Mouse (Mus musculus) A20 (cell line): ENCODE results near the gene Hist1h4a.
"Not testable (repeated sequence)": the region's sequence is repeated elsewhere in the genome, so short reads cannot be mapped to it uniquely, and the experiment has no call there.

Experiments used
- DNase-seq: peaks from one replicate; pipeline ENCODE4 v3.0.0-alpha.2; 2011; ENCODE audit warnings: low read depth, low spot score

The Hist1h4a gene

DNA sequence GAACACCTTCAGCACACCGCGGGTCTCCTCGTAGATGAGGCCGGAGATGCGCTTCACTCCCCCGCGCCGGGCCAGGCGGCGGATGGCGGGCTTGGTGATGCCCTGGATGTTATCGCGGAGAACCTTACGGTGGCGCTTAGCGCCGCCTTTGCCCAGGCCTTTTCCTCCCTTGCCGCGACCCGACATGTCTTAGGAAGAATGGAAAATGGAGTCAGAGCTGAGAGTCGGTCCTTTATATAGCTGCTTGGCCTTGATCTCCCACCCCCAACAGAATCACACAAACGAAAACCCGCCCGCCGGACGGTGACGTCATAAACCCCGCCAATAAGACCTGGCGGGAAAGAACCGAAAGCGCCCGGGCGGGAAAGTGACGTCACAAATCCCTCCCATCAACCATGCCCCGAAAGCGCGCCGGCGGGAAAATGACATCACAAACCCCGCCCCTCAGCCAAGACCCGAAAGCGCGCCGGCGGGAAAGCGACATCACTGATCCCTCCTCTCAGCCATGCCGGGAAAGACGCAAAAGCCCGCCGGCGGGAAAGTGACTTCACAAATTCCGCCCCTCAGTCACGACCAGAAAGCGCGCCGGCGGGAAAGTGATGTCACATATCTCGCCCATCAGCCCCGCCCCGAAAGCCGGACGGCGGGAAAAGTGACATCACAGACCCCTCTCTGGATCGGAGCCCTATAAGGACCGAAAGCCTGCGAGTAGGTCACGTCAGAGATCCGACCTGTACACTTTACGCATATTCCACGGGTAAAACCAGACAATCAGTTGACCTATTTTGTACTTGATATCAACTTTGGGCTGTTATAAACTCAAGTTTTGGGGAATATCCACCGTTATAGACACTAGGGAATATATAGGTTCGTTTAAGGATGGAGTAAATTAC, at the start of gene Hist1h4a:
Gene Hist1h4a (minus strand): TSS at position 259 of the 893 bp plus-strand sequence.
- peak; percentile 99 for DNase-seq

DNA sequence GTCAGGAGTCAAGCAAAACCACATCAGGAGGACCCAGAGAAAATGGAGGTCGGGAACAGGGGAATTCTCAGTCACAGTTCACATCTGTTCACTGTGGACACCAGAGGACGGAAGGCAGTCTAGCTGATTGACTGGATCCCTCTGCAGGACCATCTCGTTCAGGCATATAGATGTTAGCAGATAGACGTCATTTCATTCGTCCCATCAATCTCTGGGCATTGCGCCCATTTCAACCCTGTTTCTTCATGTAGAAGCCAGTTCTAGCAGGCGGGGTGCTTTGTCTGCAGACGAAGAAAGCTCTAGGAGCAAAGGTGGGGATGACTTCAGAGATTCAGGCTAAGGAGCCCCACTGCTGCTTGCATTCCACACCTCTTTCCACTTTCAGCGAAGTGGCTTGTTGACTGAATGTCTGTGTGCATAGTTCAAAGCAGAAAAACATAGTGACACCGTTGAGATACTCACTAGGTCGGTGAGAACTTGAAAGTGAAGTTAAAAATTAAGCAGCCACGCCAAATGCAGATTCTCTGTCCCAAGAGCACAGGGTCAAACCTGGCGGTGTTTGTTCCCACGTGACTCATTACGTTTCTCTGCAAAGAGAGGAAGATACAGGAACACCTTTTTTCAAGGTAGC, 45.5 kb upstream of the Hist1h4a start, which contains the start of gene Slc17a2:
Gene Slc17a2 (plus strand): TSS at position 572 of the 631 bp plus-strand sequence.
- no peak for DNase-seq

DNA sequence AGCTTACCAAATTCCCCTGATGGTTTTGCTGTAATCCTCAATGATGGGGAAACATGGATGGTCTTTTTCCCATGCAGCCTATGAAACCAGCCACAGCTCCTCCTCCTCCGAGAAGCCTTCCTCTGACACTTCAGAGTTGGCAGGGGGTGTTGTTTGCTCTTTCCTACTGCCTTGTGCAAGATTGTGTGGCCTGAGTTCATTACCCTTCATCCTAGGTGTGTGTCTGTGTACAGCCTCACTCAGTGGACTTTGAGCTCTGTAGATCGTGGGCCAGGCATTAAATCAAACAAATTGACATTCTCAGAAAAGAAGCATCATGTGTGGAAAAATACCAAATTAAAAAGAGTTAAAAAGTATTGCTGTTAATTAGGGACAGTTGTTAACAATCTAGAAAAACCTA, 43.5 kb upstream of the Hist1h4a start:
- no peak for DNase-seq

DNA sequence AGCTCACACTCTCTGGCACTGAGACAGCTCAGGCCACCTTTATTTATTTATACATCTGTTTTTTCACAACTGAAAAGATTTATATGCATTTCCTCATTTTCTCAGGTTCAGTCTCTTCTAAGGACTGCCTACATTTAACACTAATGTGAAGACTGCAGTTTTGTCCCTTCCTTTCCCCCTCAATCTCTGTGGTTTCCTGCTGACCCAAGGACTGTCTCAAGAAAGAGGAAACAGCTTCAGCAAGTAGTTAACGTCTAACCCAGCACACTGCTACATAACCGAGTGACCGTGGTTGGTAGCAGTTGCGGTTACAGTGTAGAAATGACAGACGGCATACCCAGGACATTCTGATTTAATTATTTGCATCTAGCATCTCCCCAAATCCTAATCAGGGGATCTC, 38.4 kb upstream of the Hist1h4a start:
- DNase-seq: peak; percentile 70

DNA sequence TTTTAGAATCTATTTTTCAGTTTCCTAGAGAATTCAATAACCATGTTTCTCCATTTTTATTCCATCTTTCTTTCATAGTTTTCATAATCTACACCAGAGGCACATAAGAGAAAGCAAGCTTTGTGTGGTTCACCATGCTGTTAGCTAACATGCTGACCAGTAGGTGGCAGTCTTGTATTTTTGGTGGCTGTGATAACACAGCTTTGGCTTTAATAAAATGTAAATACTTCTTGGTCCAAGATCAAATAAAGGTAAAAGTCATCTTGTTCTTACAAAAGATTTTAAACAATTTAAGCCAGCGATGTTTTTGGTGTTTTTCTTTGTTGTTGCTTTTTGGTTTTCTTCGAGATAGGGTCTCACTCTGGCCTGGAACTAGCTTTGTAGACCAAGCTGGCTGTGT, 31.5 kb upstream of the Hist1h4a start:
- peak; percentile 65 for DNase-seq

DNA sequence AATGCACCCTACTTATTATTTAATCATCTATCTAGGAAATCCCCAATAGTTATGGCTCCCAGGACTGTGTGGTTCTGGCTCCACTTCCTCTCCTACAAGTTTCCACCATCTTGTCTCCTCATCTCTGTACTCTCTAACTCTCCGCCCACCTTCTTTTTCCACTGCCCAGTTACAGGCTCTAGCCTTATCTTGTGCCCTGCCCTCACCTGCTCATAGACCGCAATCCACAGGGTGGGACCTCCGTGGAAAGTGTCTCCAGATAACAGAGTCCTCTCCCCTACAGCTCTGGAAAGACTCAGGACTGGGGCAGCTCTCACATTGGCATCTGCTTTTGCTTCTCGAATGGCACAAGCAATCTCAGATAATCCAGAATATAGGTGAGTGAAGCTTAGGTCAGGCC, 18.0 kb upstream of the Hist1h4a start:
- DNase-seq: no peak

DNA sequence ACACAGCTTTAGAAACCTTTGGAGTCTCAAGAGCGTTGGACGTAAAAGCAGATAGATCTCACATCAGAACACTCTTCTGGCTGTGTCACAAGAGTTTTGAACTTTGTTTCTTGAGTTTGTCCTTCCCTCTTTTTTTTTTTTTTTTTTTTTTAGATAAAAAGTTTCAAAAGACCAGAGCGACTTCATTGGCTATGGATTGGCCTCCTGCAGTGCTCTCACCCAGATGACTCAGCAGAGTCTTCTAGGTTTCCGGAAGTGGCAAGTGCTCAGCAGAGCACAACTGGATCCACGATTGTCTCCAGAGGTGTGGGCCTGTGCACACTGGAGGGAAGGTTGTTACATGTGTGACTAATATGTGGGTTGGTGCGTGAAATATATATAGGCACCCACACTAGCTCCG, 17.3 kb upstream of the Hist1h4a start:
- no peak for DNase-seq

DNA sequence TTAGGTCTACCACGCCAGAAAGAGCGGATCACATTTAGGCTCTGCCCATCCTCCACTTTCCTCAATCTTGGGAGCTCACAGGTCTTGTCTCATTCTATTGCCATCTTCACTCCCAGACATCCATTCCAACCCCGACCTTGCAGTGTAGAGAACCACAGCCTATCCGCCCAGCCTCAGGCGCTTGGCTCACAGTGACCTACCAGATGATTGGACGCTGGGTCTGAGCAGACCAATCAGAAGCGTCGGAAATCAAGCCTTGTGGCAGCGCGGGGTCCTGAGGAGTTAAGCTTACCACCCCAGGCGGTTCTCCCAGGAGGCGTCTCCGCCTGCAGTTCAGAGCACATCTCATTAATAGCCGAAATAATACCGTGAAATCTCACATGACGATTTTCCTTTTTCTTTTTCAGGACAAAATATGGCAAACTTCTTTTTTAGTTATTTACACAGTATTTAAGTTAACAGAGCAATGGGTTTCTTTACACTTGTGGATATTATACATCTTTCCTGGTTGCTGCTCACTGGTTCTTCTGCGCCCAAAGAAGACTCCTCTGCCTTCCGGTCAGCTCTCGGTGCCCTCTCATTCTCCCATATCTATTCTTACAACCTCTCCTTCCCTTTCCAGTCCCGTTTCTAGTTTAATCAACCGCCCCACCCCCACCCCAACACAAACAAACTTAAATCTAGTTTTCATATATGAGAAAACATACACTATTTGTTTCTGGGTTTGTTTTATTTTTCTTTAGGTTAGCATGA, 11.7 kb upstream of the Hist1h4a start:
- no peak for DNase-seq

DNA sequence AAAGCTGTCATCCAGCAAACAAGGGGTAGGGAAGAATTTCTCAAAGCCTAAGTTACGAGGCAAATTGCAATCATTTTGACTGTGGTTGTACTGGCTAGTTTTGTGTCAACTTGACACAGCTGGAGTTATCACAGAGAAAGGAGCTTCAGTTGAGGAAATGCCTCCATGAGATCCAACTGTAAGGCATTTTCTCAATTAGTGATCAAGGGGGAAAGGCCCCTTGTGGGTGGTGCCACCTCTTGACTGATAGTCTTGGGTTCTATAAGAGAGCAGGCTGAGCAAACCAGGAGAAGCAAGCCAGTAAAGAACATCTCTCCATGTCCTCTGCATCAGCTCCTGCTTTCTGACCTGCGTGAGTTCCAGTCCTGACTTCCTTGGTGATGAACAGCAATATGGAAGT, 8.6 kb upstream of the Hist1h4a start, which contains the start of gene Trim38:
Gene Trim38 (plus strand): TSS at position 301 of the 400 bp plus-strand sequence.
- DNase-seq: not testable (repeated sequence)

DNA sequence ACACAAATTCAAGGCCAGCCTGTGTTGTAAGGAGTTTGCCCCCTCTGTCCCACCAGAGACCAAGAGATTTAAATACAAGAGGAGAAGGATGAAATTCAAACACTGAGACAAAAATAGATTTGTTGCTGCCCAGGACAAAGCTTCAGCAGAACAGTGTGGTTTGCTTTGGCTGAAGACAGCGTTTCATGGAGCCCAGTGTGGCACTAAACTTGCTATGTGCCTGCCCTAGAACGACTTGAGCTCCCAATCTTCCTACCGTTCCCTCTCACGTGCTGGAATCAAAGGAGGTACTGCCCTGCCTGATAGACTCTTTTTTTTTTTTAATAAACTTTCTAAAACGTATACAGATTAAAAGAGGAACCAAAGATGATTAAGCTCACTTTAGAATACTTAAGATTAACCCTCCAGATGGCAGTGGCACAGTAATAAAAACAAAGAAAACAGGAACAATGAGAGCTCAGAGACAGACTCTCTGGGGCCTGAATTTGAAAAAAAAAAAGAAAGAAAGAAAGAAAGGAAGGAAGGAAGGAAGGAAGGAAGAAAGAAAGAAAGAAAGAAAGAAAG, 7.9 kb upstream of the Hist1h4a start:
- DNase-seq: peak; percentile 55

DNA sequence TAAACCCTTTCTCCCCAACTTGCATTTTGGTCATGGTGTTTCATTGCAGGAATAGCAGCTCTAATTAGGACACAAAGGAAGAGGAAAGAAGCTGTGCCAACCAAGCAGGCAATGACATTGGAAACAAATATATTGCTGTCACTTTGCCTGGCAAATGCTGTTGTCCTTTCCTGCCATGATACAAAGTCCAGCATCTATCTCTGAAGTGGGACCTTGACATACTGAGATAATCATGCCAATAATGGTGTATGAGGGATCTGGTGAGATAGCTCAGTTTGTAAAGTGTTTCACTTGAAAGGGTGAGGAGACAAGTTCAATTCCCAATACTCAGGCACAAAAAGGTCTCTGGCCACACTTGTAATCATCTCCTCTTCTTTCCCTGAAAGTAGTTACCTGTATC, 5.7 kb upstream of the Hist1h4a start:
- DNase-seq: no peak

DNA sequence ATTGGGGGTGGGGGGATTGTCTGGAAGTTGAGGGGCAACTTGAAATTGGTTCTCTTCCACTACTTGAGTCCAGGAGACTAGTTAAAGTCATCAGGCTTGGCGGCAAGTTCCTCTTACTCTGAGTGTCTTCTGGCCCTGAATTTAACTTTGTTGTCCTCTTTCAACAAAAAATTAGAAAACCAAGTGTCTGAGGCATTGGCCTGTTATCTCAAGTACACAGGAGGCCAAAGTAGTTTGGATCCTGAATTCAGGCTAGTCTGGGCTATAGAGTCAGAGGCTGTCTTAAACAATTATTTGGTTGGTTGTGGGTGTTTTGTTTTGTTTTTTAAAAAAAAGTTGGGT, 4.1 kb upstream of the Hist1h4a start:
- DNase-seq: no peak

DNA sequence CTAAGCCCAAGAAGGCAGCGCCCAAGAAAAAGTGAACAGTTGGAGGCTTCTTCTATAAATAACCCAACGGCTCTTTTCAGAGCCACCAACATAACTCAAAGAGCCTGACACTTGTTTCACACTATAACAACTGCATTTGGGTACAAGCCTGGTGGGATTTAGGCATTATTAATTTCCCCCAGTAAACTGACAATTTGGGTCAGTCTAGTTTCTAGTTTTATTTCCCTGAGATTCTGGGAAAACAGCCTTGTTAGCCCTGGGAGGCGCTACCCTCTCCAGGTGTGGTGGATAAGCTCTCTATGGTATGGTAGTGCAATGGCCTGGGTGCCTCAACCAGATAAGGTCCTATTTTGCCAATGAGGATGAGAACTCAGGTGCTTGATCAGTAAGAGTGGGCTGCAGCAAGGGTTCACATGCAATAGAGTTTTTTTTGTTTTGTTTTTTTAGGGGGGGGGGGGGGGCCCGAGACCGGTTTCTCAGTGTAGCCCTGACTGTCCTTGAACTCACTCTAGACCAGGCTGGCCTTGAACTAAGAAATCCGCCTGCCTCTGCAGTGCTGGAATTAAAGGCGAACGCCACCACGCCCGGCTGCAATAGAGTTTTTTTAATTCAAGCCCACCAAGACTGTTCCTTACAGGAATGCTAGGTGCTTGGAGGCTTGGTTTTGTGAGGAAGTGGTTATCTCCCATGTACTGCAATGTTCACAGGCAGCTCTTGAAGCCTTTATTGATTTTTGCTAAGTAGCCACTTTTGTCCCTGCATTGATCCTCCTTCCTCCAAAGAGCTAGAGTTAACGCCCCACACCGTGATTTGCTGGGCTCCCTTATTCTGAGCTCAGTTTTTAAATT, 3.5 kb upstream of the Hist1h4a start:
- DNase-seq: peak; percentile 25

DNA sequence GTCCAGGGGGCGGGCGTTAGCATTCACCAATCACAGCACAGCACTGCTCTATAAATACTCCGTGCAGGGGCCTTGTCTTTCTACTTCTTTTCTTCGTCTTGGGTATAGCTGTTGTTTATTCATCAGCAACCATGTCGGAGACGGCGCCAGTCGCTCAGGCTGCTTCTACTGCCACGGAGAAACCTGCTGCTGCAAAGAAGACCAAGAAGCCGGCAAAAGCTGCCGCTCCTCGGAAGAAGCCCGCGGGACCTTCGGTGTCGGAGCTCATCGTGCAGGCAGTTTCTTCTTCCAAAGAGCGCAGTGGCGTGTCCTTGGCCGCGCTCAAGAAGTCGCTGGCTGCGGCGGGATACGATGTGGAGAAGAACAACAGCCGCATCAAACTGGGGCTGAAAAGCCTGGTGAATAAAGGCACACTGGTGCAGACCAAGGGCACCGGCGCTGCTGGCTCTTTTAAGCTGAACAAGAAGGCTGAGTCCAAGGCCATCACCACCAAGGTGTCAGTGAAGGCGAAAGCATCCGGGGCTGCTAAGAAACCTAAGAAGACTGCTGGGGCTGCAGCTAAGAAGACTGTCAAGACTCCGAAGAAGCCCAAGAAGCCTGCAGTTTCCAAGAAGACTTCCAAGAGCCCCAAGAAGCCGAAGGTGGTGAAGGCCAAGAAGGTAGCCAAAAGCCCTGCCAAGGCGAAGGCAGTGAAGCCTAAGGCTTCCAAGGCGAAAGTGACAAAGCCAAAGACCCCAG, 2.7 kb upstream of the Hist1h4a start, which contains the start of gene Hist1h1a:
Gene Hist1h1a (plus strand): TSS at position 81 of the 738 bp plus-strand sequence.
- peak; percentile 91 for DNase-seq

DNA sequence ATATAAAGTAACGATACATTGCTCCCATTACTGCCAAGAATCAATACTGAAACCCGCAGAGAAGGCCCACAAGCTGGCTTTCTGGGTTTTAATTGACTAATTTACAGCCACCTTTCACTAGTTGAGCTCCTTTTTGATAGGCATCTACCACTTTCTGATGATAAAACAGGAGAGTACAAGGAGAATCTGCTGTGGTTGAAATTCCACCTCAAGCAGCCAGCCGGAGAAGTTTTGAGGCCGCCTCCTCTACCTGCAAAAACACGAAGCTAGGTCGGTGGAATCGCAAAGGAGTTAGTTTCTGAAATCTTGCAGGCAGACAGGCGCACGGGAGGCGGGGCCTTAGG, 2.2 kb upstream of the Hist1h4a start:
- no peak for DNase-seq

DNA sequence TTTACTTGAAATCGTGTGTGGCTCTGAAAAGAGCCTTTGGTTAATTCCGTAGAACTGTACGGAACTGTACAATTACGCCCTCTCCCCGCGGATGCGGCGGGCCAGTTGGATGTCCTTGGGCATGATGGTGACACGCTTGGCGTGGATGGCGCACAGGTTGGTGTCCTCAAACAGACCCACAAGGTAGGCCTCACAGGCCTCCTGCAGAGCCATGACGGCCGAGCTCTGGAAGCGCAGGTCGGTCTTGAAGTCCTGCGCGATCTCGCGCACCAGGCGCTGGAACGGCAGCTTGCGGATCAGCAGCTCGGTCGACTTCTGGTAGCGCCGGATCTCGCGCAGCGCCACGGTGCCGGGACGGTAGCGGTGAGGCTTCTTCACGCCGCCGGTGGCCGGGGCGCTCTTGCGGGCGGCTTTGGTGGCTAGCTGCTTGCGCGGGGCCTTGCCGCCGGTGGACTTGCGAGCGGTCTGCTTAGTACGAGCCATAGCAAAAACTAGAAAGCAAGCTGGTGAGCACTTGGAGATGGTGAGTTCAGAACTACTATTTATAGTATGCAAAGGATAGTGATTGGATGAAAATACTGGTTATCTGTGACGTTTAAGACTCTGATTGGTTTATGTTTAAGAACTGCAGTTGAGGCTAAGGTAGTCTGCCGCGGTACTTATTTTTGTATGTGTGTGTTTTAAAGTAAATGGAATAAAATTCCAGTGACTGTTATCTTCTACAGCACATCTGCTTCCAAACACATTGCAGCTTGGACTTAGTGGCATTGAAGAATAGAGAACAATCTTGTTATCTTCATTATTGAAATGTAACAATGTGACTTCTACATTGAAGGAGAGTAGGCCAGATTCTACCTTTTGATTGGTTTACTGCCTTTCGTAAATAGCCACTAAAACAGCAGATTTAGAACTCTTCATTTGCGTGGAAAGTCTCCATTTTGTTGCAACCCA, 1.1 kb upstream of the Hist1h4a start, which contains the start of gene Hist1h3a:
Gene Hist1h3a (minus strand): TSS at position 516 of the 951 bp plus-strand sequence.
- DNase-seq: peak; percentile 95

DNA sequence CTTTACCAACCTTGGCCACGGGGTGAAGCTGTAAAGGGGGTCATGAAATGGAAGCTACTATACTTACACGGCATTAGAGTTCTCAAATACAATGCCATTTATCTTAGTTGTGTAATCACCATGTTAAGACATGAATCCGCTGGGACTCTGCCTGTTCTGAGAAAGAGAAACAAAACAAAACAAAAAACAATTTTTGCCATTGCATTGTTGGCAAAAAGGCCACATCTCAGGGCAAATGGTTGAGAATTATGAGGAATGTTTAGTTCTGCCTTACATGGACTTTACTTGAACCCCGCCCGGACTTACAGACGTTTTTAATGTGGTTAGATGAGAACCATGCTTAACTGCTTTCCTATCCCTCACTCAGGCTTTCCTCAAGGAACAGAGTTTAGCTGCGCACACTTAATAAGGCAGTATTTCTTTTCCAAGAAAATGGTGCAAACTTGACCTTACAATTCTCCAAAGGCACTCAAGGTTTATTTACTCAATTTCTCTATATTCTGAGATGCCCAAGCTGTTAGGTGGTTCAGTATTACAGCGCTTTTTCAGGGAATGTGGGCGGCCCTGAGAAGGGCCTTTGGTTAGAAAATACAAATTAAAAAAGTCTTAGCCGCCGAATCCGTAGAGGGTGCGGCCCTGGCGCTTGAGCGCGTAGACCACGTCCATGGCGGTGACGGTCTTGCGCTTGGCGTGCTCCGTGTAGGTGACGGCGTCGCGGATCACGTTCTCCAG, 624 bp downstream of the Hist1h4a start:
- peak; percentile 80 for DNase-seq

DNA sequence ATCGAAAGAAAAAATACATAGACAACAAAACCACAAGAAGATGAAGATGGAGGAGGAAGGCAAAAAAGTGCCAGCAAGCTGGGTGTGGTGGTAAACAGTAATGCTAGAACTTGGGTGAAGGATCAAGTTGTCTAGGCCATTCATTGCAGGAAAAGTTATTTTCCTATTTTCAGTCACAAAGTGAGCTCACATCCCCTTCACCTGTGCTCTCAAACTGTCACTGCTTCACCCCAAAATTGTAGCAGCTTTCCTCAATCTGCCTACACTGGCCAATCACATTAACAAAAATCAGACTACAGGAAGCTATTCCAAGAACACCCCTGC, 1.2 kb downstream of the Hist1h4a start:
- no peak for DNase-seq
